Mouse (Mus musculus): Measurements from ENCODE around the gene Ash1l.
"Not testable (repeated sequence)": the region's sequence is repeated elsewhere in the genome, so short reads cannot be mapped to it uniquely, and the experiment has no call there.

The Ash1l gene

GRCm38 (mm10) chr3:88963211-88963610 lies 12.8 kb downstream of the Ash1l start:
- DNase-seq, result not testable (repeated sequence)

- DNase-seq, result no peak
These were observed 24.6 kb downstream of the Ash1l start for GRCm38 (mm10) chr3:88975012-88975411.

GRCm38 (mm10) chr3:88981206-88982010 lies 31.0 kb downstream of the Ash1l start:
- no peak for DNase-seq

- no peak for DNase-seq
These were observed 33.5 kb downstream of the Ash1l start for GRCm38 (mm10) chr3:88983921-88984381.

GRCm38 (mm10) chr3:88992793-88993192 lies 42.4 kb downstream of the Ash1l start:
- no peak for DNase-seq

- DNase-seq, result no peak
These were observed 51.1 kb downstream of the Ash1l start for GRCm38 (mm10) chr3:89001536-89001935.

GRCm38 (mm10) chr3:89030896-89031295 lies 80.5 kb downstream of the Ash1l start:
- peak; percentile 6 for DNase-seq

GRCm38 (mm10) chr3:89043359-89043758 lies 92.9 kb downstream of the Ash1l start:
- DNase-seq, result no peak

- no peak for DNase-seq
These were observed 107.9 kb downstream of the Ash1l start for GRCm38 (mm10) chr3:89058361-89058760.

- DNase-seq, result peak; percentile 48
These were observed 108.4 kb downstream of the Ash1l start for GRCm38 (mm10) chr3:89058783-89059182.

GRCm38 (mm10) chr3:89061696-89062095 lies 111.3 kb downstream of the Ash1l start:
- DNase-seq, result no peak

- DNase-seq, result no peak
These were observed 116.8 kb downstream of the Ash1l start for GRCm38 (mm10) chr3:89067265-89067664.

- DNase-seq, result no peak
These were observed 127.0 kb downstream of the Ash1l start for GRCm38 (mm10) chr3:89077383-89077782.

GRCm38 (mm10) chr3:89082287-89082686 lies 131.9 kb downstream of the Ash1l start:
- not testable (repeated sequence) for DNase-seq

- DNase-seq, result no peak
These were observed 133.7 kb downstream of the Ash1l start for GRCm38 (mm10) chr3:89084133-89084532.

GRCm38 (mm10) chr3:89084654-89085190 lies 134.3 kb downstream of the Ash1l start:
- no peak for DNase-seq

GRCm38 (mm10) chr3:89087338-89088110 lies 137.1 kb downstream of the Ash1l start:
- DNase-seq, result peak; percentile 90

- peak; percentile 12 for DNase-seq
These were observed 138.6 kb downstream of the Ash1l start for GRCm38 (mm10) chr3:89088974-89089373.

- peak; percentile 87 for DNase-seq
These were observed 139.6 kb downstream of the Ash1l start for GRCm38 (mm10) chr3:89089882-89090591.

- peak; percentile 89 for DNase-seq
These were observed 140.6 kb downstream of the Ash1l start for GRCm38 (mm10) chr3:89090694-89091655.

- no peak for DNase-seq
These were observed 141.5 kb downstream of the Ash1l start for GRCm38 (mm10) chr3:89091811-89092508.

All from thymus, postnatal 14 days (tissue).